Mouse (Mus musculus): ENCODE measurements around the gene Sbds.
"Not testable (repeated sequence)": the region's sequence is repeated elsewhere in the genome, so short reads cannot be mapped to it uniquely, and the experiment has no call there.

Sbds gene

GRCm38 (mm10) chr5:130256678-130257271, 1.4 kb upstream of the Sbds start:
- DNase-seq (ENCODE audit: low spot score in 2 of 2), result peak; percentile 94

- DNase-seq (ENCODE audit: low spot score in 2 of 2), result not testable (repeated sequence)
Observed at GRCm38 (mm10) chr5:130255799-130256525, 632 bp upstream of the Sbds start.

DNA sequence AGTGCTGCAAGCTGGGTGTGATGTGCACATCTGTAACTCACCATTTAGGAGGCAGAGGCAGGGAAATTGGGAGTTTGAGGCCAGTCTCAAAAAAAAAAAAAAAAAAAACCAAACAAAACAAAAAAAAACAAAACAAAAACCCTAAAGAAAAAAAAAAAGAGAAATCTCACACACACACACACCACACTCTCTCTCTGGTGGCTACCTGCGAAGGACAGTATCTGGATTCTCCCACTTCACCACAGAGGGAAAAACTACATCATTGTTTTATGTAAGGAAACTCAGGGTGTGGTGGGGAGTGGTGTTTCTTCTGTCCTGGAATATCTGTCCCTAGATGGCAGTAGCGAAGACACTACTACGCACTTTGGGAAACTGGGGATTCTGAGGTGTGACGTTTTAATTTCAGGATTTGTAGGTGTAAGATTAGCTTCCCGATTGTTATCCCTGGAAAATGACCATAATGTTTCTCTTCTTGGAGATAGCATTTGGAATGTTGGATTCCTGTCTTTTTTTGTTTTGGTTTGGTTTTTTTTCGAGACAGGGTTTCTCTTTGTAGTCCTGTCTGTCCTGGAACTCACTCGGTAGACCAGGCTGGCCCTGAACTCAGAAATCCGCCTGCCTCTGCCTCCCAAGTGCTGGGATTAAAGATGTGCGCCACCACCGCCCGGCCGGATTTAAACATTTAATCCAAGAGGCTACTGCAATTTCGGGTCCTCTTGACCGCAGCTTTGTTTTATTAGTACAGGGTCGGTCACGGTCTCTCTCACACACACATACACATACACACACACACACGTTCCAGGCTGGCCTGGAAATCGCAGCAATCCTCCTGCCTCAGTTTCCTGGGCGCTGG, 940 bp downstream of the Sbds start:
- peak in 1 of 2 experiments; percentile 43 for DNase-seq (ENCODE audit: low spot score in 2 of 2)

GRCm38 (mm10) chr5:130247823-130248222, 7.5 kb downstream of the Sbds start:
- DNase-seq (ENCODE audit: low spot score in 2 of 2), result no peak

DNA sequence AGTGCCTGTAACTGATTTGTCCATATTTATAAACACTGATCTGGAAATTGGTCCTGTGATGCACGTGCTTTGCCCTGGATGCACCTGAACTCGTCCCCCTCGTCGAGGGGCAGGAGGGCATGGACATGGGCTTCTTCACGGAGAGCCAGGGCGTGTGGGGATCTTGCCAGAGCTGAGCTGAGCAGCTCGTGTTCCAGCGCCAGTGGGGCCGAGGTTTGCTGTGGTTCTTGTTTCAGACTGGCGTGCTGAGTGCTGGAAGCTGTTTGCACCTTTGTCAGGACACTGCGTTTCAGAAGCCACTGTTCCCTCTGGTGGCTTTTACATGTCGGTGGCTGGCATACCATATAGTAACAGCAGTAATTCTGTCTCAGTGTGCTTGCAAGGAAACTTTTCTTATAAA, 13.9 kb downstream of the Sbds start:
- no peak for DNase-seq (ENCODE audit: low spot score in 2 of 2)

- DNase-seq (ENCODE audit: low spot score in 2 of 2), result no peak
Observed at GRCm38 (mm10) chr5:130239856-130240255, 15.5 kb downstream of the Sbds start.

GRCm38 (mm10) chr5:130239236-130239635, 16.1 kb downstream of the Sbds start:
- no peak for DNase-seq (ENCODE audit: low spot score in 2 of 2)

- DNase-seq (ENCODE audit: low spot score in 2 of 2), result no peak
Observed at GRCm38 (mm10) chr5:130236302-130236701, 19.0 kb downstream of the Sbds start.

DNA sequence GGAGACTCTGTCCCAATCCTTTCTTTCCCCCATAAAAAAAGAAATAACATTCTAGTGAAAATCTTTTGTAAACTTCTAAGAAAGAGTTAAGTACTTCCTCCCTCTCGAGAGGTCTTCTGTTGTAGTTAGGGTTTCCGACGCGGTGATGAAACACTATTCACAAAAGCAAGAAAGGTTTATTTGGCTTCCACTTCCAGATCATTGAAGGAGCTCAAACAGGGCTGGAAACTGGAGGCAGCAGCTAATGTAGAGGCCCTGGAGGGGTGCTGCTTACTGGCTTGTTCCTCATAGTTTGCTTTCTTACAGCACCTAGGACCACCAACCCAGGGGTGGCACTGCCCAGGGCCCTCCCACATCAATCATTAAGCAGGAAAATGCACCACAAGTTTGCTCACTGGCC, 27.2 kb downstream of the Sbds start:
- no peak for DNase-seq (ENCODE audit: low spot score in 2 of 2)

DNA sequence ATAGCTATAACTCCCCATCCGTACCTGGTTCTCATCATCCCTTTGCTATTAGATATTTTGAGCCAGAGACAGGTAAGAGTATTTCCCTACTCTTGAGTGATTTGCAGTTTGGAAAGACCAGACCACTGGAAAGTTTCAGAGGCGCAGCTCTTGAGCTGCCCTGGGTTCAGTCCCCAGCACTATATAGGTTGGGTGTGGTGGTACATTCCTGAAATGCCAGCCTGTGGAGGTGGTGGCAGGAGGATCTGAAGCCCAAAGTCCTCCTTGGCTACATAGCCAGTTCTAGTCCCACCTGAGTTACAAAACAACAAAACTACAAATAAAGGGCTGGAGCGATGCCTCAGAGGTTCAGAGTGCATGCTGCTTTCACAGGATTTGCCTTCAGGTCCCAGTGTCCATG, 28.5 kb downstream of the Sbds start:
- no peak for DNase-seq (ENCODE audit: low spot score in 2 of 2)

DNA sequence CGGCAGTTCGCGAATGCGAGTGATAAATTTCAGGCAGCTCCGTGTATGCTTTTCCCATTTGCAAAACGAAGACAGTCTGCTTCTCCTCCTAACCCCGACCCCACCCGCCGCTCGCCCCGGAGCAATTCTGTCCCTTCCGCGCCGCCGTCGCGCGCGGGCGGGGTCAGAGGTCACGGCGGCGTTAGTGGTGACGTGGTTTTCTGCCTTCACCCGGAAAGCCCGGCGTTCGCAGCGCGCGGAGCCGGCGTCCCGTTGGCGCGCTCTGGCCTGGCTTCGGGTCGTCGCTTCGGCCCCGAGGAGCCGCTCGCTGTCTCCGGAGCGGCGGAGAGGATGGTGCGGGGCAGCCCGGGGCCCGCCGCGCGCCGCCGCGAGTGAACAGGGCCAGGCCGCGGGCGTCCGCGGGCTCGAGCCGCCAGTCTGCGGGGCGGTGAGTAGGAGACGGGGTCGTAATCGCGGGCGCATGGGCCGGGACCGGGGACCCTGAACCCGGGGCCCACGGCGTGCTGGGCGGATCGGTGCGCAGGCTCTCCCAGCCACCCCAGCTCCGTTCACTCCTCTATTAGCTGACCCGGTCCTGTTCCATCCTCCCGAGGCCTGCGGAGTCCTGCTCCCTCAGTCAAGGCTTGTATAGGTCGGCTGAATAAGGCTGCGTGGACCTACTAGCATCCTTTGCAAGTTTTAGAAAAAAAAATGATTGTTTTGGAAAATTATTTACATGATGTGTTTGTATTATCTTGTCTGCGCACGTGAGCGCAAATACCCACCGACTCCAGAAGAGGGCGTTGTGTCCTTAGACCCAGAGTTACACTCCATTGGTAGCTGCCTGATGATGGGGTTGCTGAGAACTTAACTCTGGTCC, 33.0 kb downstream of the Sbds start:
- DNase-seq (ENCODE audit: low spot score in 2 of 2), result peak; percentile 93 to 95

GRCm38 (mm10) chr5:130221760-130222145, 33.6 kb downstream of the Sbds start:
- DNase-seq (ENCODE audit: low spot score in 2 of 2), result no peak

- DNase-seq (ENCODE audit: low spot score in 2 of 2), result no peak
Observed at GRCm38 (mm10) chr5:130221316-130221715, 34.0 kb downstream of the Sbds start.

DNA sequence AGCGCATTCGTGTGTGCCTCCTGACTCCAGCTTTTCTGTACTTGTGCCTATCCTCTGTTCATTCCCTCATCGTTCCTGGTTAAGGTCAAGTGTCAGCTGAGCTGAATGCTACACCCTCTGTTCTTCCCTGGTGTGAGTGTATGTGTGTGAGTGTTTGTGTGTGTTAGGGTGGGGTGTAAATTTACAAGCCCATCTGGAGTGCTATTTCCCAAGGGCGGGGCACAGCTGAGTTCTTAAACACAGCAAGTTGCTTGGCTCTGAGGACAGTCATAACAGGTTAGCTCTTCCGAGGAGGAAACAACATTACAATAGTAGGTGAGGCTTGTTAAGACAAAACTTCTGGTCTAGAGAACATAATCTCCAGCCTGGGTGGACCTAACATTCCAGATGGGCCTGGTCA, 37.0 kb downstream of the Sbds start:
- DNase-seq (ENCODE audit: low spot score in 2 of 2), result no peak

GRCm38 (mm10) chr5:130217406-130217805, 37.9 kb downstream of the Sbds start:
- DNase-seq (ENCODE audit: low spot score in 2 of 2), result no peak

DNA sequence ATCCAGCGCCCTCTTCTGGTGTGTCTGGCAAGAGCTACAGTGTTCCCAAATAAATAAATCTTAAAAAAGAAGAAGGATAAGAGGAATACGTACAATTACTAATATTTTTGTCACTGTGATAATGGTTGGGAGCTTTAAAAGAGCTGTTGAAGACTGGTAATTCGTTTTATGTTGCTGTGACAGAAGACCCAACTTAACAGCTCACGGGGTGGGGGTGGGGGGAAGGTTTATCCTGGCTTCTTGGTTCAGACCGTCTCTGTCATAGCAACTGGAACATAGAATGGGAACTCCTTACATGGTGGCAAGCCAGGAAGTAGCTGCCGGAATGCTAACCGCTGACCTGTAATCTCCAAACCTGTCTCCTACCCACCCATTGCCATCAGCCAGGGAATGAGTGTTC, 38.5 kb downstream of the Sbds start, which contains the start of gene Tmem248:
Gene Tmem248 (plus strand): TSS at position 301 of the 400 bp plus-strand sequence.
- no peak for DNase-seq (ENCODE audit: low spot score in 2 of 2)

- no peak for DNase-seq (ENCODE audit: low spot score in 2 of 2)
Observed at GRCm38 (mm10) chr5:130212956-130213355, 42.4 kb downstream of the Sbds start.

- DNase-seq (ENCODE audit: low spot score in 2 of 2), result no peak
Observed at GRCm38 (mm10) chr5:130207299-130207698, 48.0 kb downstream of the Sbds start.

DNA sequence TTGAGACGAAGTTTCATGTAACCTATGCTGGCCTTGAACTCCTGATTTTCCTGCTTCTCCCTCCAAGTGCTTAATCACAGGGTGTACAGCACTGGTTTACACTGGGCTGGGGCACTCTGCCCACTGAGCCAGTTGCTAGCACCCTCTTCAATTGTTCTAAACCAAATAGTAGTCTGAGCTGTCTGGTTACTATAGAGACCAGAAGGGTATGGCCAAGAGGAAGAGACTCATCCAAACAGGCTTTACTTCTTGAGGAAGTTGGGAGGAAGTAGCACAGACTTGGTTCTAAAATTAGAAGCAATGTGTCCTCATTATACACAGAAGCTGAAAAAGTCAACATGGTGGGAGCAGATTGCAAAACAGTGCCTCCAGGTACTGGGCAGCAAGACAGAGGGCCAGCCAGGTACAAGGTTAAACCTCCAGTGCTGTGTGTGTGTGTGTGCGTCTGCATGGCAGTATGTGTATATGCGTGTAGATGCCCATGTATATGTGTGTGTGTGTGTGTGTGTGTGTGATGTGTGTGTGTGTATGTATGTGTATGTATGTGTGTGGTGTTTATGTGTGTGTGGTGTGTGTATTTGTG, 49.8 kb downstream of the Sbds start:
- no peak for DNase-seq (ENCODE audit: low spot score in 2 of 2)

- no peak for DNase-seq (ENCODE audit: low spot score in 2 of 2)
Observed at GRCm38 (mm10) chr5:130204560-130204959, 50.8 kb downstream of the Sbds start.

DNA sequence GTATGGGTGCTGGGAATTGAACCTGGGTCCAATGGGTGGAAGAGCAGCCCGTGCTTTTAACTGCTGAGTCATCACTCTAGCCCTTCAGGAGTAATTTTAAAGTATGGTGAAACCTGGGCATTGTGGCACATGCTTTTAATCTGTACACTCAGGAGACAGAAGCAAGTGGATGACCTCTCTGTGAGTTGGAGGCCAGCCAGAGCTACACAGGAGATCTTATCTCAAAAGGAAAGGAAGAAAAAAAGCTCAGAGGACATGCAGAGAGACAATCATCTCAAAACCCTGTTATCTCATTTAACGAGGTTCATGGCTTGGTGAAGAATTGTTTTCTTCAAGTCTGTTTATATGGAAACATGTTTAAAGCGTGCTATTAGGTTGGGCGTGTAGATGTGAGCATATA, 51.4 kb downstream of the Sbds start:
- DNase-seq (ENCODE audit: low spot score in 2 of 2), result no peak
